Mouse (Mus musculus) limb, embryonic 10.5 days (tissue): ENCODE measurements around the gene Cdhr2. TPM values are rescaled to one million over a fixed set of nuclear protein-coding genes. Genes with fewer than 3 reads are reported as not detected.

Experiments
- DNase-seq: peaks from one replicate; pipeline ENCODE4 v3.0.0-alpha.2; 2017; ENCODE audit warnings: low spot score
- H3K27ac ChIP-seq: fragments of 300-500 bp; sonication (generic); 2 replicates; pipeline ENCODE4 v1.5.1; 2016; ENCODE audit warnings: mild to moderate bottlenecking
- H3K27me3 ChIP-seq: fragments of 300-500 bp; sonication (generic); 2 replicates; pipeline ENCODE4 v1.6.1; 2016; ENCODE audit warnings: low read depth, mild to moderate bottlenecking; ENCODE audit not compliant: poor library complexity, severe bottlenecking
- H3K36me3 ChIP-seq: fragments of 300-500 bp; sonication (generic); 2 replicates; pipeline ENCODE4 v1.6.1; 2016; ENCODE audit warnings: mild to moderate bottlenecking, moderate library complexity
- H3K4me1 ChIP-seq: fragments of 300-500 bp; sonication (generic); 2 replicates; pipeline ENCODE4 v1.6.1; 2016
- H3K4me3 ChIP-seq: fragments of 300-500 bp; sonication (generic); 2 replicates; pipeline ENCODE4 v1.5.1; 2016; ENCODE audit warnings: mild to moderate bottlenecking, moderate library complexity
- H3K9me3 ChIP-seq: fragments of 300-500 bp; sonication (generic); replicated peaks from 2 replicates; pipeline ENCODE4 v1.6.1; 2016; ENCODE audit warnings: mild to moderate bottlenecking
- WGBS: fragments of 180-500 bp; shearing (Covaris S2); methylation state at CpG from one replicate; pipeline ENCODE4 v1.1.7; 2016; 5-methylcytosine and 5-hydroxymethylcytosine counted together
- polyA plus RNA-seq: library from polyadenylated mRNA; unstranded; fragments of >200 nt; fragmentation: Nextera tagmentation; extraction: Ambion mirVana; gene quantifications from 2 replicates; pipeline ENCODE4 v1.2.1, GENCODE M21; 2016

The Cdhr2 gene
- polyA plus RNA-seq, result 0.04 TPM in 1 of 2 replicates, not detected in the other

DNA sequence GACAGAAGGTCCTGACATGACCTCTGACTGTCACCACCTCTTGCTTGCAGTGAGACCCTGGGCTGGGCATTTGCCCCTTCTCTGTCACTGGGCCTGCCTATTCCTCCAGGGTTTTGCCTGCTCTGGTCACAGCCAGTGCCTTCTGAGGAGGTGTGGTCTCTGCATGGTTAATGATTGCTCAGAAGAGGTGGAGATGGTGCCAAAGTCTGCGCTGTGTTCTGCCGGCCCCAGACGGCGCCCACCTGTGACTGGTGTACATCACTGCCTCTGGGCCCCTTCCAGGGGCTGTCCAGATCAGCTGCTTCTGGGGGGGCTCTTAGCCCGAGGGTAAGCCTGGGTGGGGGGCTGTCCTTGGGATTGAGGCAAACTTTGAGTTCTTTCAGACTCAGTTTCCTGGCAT lies at the start of gene Cdhr2:
Gene Cdhr2 (plus strand): TSS at position 219 of the 400 bp plus-strand sequence.
- no peak within 1 kb of the TSS for H3K4me3 ChIP-seq
- 75% methylated on average over 5 of the region's 5 CpGs for WGBS
- H3K4me1 ChIP-seq, result no peaks in the 10 kb centered on the region
- no peak for DNase-seq
- no peaks in the 10 kb centered on the region for H3K27me3 ChIP-seq
- no peaks in the 10 kb centered on the region for H3K9me3 ChIP-seq
- no peak within 1 kb of the TSS for H3K27ac ChIP-seq
- H3K36me3 ChIP-seq, result no peaks in the 10 kb centered on the region

DNA sequence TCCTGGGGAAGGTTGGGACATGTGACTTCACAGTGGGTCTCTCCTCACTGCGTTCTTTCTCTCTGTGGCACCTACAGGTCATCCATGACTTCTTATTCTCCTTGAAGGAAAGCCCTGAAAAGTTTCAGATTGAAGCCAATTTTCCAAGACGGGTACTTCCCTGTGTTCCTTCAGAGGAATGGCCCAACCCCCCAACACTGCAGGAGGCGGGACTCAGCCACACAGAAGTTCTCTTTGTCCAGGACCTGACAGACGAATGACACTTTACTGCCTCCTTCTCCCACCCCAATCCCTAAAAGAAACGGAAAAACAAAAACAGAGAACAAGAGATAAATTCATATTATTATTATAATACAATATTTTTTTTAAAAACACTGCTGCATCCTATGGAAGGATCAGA lies 40.4 kb upstream of the Cdhr2 start:
- WGBS, result 77% methylated on average over 5 of the region's 5 CpGs
- no peaks in the 10 kb centered on the region for H3K9me3 ChIP-seq
- DNase-seq, result no peak
- no peaks in the 10 kb centered on the region for H3K27me3 ChIP-seq
- no peaks in the 10 kb centered on the region for H3K4me1 ChIP-seq
- peaks cover 92% of the 10 kb centered on the region for H3K36me3 ChIP-seq
- H3K4me3 ChIP-seq, result no peak overlapping the region
- H3K27ac ChIP-seq, result no peak overlapping the region

DNA sequence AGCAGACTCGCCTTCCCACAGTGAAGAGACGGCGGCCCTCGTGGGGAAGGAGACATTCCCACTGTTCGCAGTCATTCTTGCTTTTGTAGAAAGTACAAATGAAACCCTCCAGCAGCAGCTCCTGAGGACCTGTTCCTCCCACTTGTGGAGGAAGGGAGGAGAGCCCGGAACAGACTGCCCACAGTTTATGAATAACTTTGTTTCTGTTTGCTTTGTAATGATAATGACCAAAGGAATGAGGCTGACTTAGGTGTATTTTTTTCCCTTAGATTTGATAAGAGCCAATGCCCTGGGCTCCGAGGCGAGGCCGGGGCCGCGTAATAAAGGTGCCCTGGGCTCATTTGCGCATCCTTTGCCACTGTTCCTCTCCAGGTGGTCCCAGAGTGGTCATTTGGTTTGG lies 39.9 kb upstream of the Cdhr2 start:
- WGBS, result 93% methylated on average over 12 of the region's 12 CpGs
- Histone ChIP-seq H3K4me1 (no peaks in the 10 kb centered on the region), H3K36me3 (peaks cover 90% of the 10 kb centered on the region), H3K4me3 (no peak overlapping the region), H3K27me3 (no peaks in the 10 kb centered on the region), H3K27ac (no peak overlapping the region), H3K9me3 (no peaks in the 10 kb centered on the region)
- no peak for DNase-seq

DNA sequence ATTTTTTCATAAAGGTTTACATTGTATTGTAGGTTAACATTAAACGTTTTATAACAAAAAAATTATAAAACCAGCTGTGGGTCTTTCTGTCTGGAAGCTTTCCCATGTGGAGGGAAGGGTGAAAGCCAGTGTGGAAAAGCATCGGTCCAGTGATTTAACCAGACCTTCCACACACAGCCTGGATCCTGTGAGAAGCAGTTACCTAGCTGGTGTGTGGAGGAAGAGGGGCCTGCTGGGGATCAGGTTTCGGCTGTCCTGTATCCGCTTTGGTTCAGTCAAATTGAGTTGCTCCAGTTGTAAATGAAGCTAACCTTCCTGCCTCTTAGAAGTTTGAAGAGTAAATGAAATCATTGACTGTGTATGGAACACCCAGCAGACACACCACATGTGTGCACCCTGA lies 37.3 kb upstream of the Cdhr2 start:
- Histone ChIP-seq H3K27me3 (no peaks in the 10 kb centered on the region), H3K9me3 (no peaks in the 10 kb centered on the region), H3K4me1 (no peaks in the 10 kb centered on the region), H3K4me3 (no peak overlapping the region), H3K27ac (no peak overlapping the region), H3K36me3 (peaks cover 76% of the 10 kb centered on the region)
- 77% methylated on average over 4 of the region's 4 CpGs for WGBS
- no peak for DNase-seq

DNA sequence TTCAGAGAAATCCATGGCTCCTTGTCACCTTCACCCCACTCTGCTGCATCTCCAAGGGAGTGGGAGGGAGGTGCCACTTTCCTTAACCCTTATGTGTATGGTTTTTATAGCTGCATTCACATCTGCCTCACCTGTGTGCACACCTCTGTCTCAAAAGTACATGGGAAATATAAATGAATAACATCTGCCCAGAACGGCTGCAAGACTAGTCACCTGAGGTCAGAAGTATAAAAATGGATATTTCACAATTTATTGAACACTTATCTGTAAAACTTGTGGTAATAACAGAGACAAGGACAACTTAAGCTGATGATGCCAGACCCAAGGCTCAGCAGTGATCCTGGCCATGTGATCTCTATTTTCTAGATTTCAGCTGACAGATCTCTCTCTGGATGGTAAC lies 36.8 kb upstream of the Cdhr2 start:
- peaks cover 71% of the 10 kb centered on the region for H3K36me3 ChIP-seq
- WGBS, result 86% methylated on average over 1 of the region's 1 CpGs
- no peaks in the 10 kb centered on the region for H3K9me3 ChIP-seq
- no peak overlapping the region for H3K27ac ChIP-seq
- H3K4me1 ChIP-seq, result no peaks in the 10 kb centered on the region
- no peaks in the 10 kb centered on the region for H3K27me3 ChIP-seq
- no peak overlapping the region for H3K4me3 ChIP-seq
- no peak for DNase-seq

DNA sequence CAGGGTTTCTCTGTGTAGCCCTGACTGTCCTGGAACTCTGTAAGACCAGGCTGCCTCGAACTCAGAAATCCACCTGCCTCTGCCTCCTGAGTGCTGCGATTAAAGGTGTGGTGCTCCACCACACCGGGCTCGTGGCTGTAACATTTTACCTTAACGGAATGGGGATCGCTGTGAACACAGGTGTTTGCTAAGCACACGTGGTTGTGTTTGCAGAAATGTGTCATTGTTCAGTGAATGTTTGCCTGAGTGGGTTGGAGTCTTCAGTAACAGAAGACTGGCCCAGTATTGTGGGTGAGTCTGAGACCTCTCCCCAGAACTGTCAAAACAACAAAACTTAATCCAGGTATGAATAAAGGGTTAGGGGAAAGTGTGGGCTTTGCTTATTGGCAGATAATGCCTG lies 36.2 kb upstream of the Cdhr2 start:
- H3K4me3 ChIP-seq, result no peak overlapping the region
- no peaks in the 10 kb centered on the region for H3K9me3 ChIP-seq
- H3K36me3 ChIP-seq, result peaks cover 66% of the 10 kb centered on the region
- WGBS, result 94% methylated on average over 7 of the region's 7 CpGs
- DNase-seq, result no peak
- H3K27ac ChIP-seq, result no peak overlapping the region
- no peaks in the 10 kb centered on the region for H3K4me1 ChIP-seq
- H3K27me3 ChIP-seq, result no peaks in the 10 kb centered on the region

DNA sequence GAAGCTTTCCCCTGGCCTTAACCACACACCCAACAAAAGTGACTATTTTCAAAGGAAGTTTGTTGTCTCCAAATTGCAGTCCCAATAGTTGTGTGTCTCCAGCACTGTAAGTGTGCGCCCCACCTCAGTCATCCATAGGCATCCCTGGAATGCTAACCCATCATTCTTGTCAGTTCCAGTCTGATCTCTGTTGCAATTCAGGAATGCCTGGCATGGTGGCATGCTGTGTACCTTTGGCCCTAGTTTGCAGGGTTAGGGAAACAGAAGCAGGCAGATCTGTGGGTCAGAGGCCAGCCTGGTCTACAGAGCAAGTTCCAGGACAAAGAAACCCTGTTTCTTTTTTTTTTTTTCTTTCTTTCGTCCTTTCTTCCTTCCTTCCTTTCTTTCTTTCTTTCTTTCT lies 30.8 kb upstream of the Cdhr2 start:
- DNase-seq, result no peak

DNA sequence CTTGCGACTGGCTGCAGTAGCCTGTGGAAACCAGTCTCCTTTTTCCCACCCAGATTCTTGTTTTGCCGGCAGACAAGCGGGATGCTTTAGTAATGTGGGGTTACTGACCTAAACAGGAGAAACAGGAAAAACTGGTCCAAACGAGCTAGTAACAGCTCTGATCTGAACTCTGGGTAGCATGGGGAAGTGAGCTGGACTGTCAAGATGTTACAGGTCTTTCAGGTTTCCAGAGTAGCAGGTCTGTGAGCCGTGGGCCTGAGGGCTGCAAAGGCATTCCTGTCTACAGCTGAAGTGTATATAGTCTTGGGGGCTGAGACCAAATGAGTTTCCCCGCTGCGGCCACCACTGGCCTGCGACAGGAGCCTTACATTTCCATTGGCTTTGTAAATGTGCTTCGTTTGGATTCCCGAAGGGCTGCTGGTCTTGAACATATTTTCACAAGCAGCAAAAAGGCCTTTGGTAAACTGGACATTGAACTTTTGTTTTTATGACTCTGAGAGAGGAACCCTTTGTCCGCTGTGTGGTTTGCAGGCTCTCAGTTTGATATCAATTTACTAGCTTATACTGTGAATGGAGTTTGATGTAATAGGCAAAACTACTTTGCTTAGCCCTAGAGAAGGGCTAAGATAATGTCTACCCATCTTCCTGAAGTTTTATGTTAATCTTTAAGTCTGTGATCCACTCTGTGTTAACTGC lies 25.2 kb upstream of the Cdhr2 start:
- DNase-seq, result no peak
- H3K27ac ChIP-seq, result no peak overlapping the region

More for the DNA sequence above, 30.8 kb upstream of the Cdhr2 start:
- 70% methylated on average over 2 of the region's 2 CpGs for WGBS
- Histone ChIP-seq H3K4me3 (no peak overlapping the region), H3K27me3 (no peaks in the 10 kb centered on the region), H3K4me1 (no peaks in the 10 kb centered on the region), H3K9me3 (no peaks in the 10 kb centered on the region), H3K27ac (no peak overlapping the region), H3K36me3 (peaks cover 19% of the 10 kb centered on the region)

DNA sequence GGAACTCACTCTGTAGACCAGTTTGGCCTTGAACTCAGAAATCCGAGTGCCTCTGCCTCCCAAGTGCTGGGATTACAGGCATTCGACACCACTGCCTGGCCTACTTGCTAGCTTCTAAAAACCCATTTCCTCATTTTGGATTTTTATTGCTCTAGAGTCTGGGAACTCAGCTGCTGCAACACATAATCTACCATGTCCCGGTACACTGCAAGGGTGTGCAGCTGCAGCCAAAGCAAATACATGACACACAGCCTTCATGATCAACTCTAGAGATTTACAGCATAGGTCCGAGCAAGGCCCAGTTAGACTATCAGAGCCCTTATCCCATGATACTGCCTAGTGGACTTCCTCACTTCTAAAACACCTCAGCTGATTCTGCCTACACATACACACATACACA lies 23.0 kb upstream of the Cdhr2 start:
- Histone ChIP-seq H3K4me3 (no peak overlapping the region), H3K27ac (no peak overlapping the region), H3K9me3 (no peaks in the 10 kb centered on the region), H3K36me3 (peaks cover 51% of the 10 kb centered on the region), H3K4me1 (peaks cover 4% of the 10 kb centered on the region; the same call in 1 of the 2 replicates), H3K27me3 (no peaks in the 10 kb centered on the region)
- 76% methylated on average over 4 of the region's 4 CpGs for WGBS
- no peak for DNase-seq

More for the DNA sequence above, 25.2 kb upstream of the Cdhr2 start:
- H3K4me3 ChIP-seq, result no peak overlapping the region
- WGBS, result 60% methylated on average over 11 of the region's 11 CpGs
- H3K9me3 ChIP-seq, result no peaks in the 10 kb centered on the region
- no peaks in the 10 kb centered on the region for H3K27me3 ChIP-seq
- peaks cover 29% of the 10 kb centered on the region for H3K36me3 ChIP-seq
- H3K4me1 ChIP-seq, result no peaks in the 10 kb centered on the region

DNA sequence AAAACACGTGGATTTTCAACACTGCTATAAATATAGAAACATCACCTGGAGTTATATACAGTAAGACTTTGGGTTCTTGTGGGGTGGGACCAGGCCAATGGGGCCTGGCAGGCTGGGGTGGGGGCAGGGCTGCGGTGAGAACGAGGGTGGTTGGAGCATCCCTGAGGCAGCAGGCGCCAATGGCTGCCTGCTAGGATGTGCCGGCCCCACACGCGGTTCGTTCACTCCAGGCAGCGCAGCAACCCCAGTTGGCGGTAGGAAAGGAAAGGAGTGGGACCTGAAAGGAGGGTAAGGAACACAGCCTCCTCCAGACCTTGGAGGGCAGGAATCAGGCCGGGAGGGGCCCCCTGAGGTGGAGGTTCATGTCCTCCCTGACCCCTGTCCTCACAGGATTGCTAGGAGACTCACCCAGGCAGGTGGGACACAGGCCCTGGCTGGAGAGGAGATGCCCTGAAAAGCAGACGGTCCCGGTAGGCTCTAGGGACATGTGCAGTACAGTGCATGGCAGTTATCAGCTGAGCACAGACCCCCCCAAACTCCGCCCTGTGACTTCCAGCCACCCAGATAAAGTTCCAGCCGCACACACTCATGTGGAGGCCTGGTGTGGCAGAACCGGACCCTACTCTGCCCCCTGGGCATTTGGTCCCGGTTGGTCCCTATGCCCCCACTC lies 20.9 kb upstream of the Cdhr2 start:
- Histone ChIP-seq H3K4me3 (no peak overlapping the region), H3K36me3 (peaks cover 72% of the 10 kb centered on the region), H3K27ac (no peak overlapping the region), H3K4me1 (peaks cover 19% of the 10 kb centered on the region), H3K9me3 (no peaks in the 10 kb centered on the region), H3K27me3 (no peaks in the 10 kb centered on the region)
- 86% methylated on average over 17 of the region's 17 CpGs for WGBS
- DNase-seq, result no peak

DNA sequence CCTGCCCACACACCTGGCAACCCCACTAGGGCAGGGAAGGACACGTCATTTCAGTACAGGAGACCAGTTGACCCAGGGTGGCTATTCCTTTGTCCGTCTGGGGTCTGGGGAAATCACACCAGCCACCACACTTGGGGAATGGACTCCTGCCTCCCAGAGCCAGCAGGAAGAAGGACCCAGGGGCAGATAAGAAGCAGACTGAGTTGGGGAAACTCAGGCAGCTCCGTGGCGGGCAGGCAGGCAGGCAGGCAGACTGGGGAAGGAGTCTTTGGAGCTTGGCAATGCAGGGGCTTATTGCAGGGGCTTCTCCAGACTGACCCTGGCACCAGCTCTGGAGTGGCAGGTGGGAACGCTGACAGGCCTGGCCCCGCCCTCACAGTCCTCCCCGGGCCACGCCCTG lies 20.0 kb upstream of the Cdhr2 start:
- peaks cover 80% of the 10 kb centered on the region for H3K36me3 ChIP-seq
- 93% methylated on average over 8 of the region's 8 CpGs for WGBS
- no peaks in the 10 kb centered on the region for H3K27me3 ChIP-seq
- H3K4me1 ChIP-seq, result peaks cover 29% of the 10 kb centered on the region
- no peaks in the 10 kb centered on the region for H3K9me3 ChIP-seq
- no peak overlapping the region for H3K4me3 ChIP-seq
- H3K27ac ChIP-seq, result 0 out of 2 replicates have a peak overlapping the region, but pooled peaks have one; percentile 28
- DNase-seq, result no peak

DNA sequence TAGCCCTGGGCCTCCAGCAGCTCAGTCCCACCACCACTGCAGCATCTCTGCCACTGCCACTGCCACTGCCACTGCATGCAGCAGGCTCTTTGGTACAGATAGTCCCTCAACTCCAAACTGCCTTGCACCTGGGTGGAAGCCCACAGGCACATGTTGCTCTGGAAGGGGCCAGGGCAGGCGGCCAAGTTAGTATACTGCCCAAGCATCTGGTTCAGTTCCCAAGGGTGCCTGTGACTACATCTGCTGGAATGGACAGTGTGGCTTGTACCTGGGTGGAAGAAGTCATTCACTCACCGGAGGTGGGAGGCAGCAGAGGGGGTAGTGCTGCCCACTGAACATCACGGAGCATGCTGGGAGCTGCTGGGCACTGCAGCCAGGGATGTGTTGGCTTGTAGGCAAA lies 18.0 kb upstream of the Cdhr2 start:
- Histone ChIP-seq H3K27ac (no peak overlapping the region), H3K4me1 (peaks cover 32% of the 10 kb centered on the region), H3K9me3 (no peaks in the 10 kb centered on the region), H3K4me3 (peak overlapping the region; percentile 6; the same call in 1 of the 2 replicates), H3K27me3 (no peaks in the 10 kb centered on the region), H3K36me3 (peaks cover 79% of the 10 kb centered on the region)
- 94% methylated on average over 3 of the region's 3 CpGs for WGBS
- no peak for DNase-seq

DNA sequence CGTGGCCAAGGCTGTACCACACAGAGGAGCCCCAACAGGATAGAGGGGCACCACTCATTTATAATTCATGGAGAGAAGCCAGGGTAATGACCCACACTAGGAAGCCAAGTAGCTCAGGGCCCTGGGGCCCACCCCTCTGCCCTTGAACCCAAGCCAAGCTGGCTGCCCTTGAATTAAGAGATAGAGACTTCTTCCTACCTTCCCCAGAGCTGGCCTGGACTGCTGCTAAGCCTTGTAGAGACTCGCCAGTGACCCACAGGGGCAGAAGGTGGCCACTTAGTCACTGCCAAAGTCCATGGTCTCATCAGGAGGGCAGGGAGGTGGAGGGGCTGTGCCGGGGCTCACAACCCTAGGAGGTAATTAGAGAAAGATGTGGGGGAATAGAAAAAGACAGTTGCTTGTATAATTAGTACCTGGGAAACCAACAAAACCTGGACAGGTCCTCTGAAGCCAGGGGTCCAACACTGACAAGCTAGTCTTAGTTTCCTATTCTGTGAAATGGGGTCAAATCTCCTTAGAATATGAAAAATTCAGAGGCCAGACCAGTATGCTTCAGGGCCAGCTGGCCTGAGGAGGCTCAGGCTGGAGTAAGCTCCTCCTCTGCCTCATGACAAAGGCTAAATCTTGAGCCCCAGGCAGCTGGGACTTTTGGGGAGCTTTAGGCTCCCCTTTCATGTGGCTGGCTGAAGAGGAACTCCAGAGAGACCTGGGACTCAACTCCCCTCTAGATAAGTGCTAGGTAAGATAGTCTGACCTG lies 16.9 kb upstream of the Cdhr2 start:
- Histone ChIP-seq H3K36me3 (peaks cover 68% of the 10 kb centered on the region), H3K4me1 (peaks cover 39% of the 10 kb centered on the region), H3K4me3 (peak overlapping the region; percentile 89; the same call in 1 of the 2 replicates), H3K27ac (0 out of 2 replicates have a peak overlapping the region, but pooled peaks have one; percentile 99), H3K27me3 (no peaks in the 10 kb centered on the region), H3K9me3 (no peaks in the 10 kb centered on the region)
- 60% methylated on average over 3 of the region's 3 CpGs for WGBS
- no peak for DNase-seq
